Mouse (Mus musculus): ENCODE measurements at regions not wholly inside any gene's neighbourhood (a gene's known extent, or its start where the extent isn't known, plus 50 kb on each side); places are given as distances from the start of the nearest gene placed in this dataset.
A peak's percentile ranks its signal among the peaks of the same experiment; 100 is the strongest.

DNA sequence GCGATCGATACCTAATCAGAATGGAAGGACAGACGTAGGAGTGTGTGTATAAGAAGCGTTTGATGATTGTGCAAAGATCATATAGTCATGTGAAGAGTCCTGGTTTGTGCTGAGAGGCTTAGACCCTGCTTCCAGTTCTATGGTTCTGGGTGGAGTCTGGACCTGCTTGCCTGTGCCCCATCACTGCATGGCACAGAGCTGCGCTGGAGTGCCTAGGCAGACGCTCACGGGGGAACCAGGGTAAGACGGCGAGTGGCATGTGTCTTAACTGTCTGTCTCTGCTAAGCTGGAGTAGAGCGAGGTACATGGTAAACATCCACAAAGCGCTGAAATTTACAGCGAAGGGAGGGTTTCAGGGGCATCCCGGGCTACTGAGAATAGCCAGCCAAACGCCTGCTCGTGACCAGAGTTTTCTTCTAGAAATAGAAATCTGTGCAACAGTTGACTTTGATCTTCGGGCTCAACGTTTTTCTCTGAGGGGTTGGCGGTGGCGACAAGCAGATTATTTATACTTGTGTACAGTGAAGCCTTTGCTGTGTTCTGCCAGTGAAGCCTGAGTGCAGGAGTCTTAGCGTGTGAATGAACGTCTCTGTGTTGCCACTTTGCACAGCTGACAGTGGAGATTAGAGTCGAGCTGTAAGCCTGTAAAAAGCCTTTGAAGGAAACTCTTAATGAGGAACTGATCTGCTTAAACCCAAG lies 251.9 kb downstream of the Foxo1 start:
- Histone ChIP-seq H3K9me3 (replicated peaks; ENCODE audit: control insufficient read depth, low read length) (no peaks in the 10 kb centered on the region), H3K9ac (ENCODE audit: low read depth, low read length) (no peak overlapping the region), H3K27ac (ENCODE audit: low read length) (no peak overlapping the region), H3K4me2 (ENCODE audit: low read depth, low read length) (no peak overlapping the region), H3K4me3 (ENCODE audit: low read depth, low read length) (no peak overlapping the region), H3K36me3 (ENCODE audit: control insufficient read depth, insufficient read depth) (no peaks in the 10 kb centered on the region), H3K27me3 (ENCODE audit: control insufficient read depth, insufficient read depth, low read depth, low read length) (no peaks in the 10 kb centered on the region), H3K4me1 (ENCODE audit: control insufficient read depth, low read depth, low read length) (no peaks in the 10 kb centered on the region)
- WGBS (ENCODE audit: insufficient replicate concordance) = 64% methylated on average over 22 of the region's 22 CpGs
- no peak for ATAC-seq (ENCODE audit: low read depth)

DNA sequence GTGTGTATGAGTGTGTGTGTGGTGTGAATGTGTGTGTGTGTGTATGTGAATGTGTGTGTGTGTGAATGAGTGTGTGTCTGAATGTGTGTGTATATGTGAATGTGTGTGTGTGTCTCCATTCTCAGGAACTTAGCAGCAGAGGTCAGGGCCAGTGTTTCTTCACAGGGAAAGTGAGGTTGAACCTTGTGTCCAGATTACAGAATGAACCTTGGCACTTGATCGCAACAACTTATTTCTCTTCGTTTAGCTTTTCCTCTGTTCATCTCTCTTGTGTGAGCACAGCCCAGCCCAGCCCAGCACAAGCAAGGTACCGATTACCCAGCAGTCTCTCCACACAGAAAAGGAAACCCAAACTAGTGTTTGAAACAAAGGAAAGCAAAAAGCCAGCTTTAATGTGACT lies 249.7 kb downstream of the Foxo1 start:
- no peak overlapping the region for H3K27ac ChIP-seq (ENCODE audit: low read length)
- no peak overlapping the region for H3K4me2 ChIP-seq (ENCODE audit: low read depth, low read length)
- no peak for ATAC-seq (ENCODE audit: low read depth)
- 57% methylated on average over 3 of the region's 3 CpGs for WGBS (ENCODE audit: insufficient replicate concordance)
- no peaks in the 10 kb centered on the region for H3K36me3 ChIP-seq (ENCODE audit: control insufficient read depth, insufficient read depth)
- H3K27me3 ChIP-seq (ENCODE audit: control insufficient read depth, insufficient read depth, low read depth, low read length) = no peaks in the 10 kb centered on the region
- no peak overlapping the region for H3K9ac ChIP-seq (ENCODE audit: low read depth, low read length)
- H3K4me3 ChIP-seq (ENCODE audit: low read depth, low read length) = no peak overlapping the region
- no peaks in the 10 kb centered on the region for H3K9me3 ChIP-seq (replicated peaks; ENCODE audit: control insufficient read depth, low read length)
- H3K4me1 ChIP-seq (ENCODE audit: control insufficient read depth, low read depth, low read length) = no peaks in the 10 kb centered on the region

DNA sequence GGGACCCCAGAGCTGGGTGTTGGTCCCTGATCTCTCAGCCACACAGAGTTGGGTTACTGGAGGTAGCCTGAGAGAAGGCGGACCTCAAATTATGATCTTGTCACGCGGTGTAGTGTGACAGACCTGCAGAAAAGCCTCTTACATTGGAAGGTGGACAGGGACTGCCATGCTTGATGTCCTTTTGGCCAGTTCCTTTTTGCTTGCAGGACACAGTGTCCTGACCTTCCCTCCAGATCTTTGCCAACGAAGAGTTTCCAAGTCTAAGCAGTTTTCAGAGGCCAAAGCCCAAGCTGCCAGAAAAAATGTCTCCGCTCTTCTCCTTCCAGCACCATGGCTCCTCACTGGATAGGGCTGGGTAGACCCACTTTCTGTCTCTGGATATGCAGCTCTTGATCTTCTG lies 248.6 kb downstream of the Foxo1 start:
- Histone ChIP-seq H3K27me3 (ENCODE audit: control insufficient read depth, insufficient read depth, low read depth, low read length) (no peaks in the 10 kb centered on the region), H3K4me2 (ENCODE audit: low read depth, low read length) (no peak overlapping the region), H3K9me3 (replicated peaks; ENCODE audit: control insufficient read depth, low read length) (no peaks in the 10 kb centered on the region), H3K4me1 (ENCODE audit: control insufficient read depth, low read depth, low read length) (no peaks in the 10 kb centered on the region), H3K4me3 (ENCODE audit: low read depth, low read length) (no peak overlapping the region), H3K9ac (ENCODE audit: low read depth, low read length) (no peak overlapping the region), H3K27ac (ENCODE audit: low read length) (no peak overlapping the region), H3K36me3 (ENCODE audit: control insufficient read depth, insufficient read depth) (no peaks in the 10 kb centered on the region)
- 73% methylated on average over 5 of the region's 5 CpGs for WGBS (ENCODE audit: insufficient replicate concordance)
- ATAC-seq (ENCODE audit: low read depth) = no peak

DNA sequence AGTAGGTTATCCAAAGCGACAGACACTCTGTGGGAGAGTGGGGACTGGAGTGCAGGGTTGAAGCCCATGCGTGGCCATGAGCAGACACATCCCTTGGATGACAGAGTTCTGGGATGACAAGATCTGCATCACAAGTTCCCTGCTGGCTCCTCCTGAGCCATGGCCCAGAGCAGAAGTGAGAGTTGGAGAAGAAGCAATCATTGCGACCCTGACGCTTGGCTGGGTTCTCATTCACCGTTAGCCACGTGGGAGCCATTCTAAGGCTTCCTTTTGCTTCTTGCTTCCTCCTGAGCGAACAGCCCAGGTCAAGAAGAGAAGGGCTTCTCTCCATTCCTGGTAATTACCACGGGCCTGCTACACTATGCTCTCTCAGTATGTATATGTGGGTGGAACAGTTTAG lies 244.6 kb downstream of the Foxo1 start:
- H3K4me2 ChIP-seq (ENCODE audit: low read depth, low read length) = no peak overlapping the region
- H3K27ac ChIP-seq (ENCODE audit: low read length) = no peak overlapping the region
- WGBS (ENCODE audit: insufficient replicate concordance) = 55% methylated on average over 8 of the region's 8 CpGs
- no peaks in the 10 kb centered on the region for H3K36me3 ChIP-seq (ENCODE audit: control insufficient read depth, insufficient read depth)
- no peak overlapping the region for H3K4me3 ChIP-seq (ENCODE audit: low read depth, low read length)
- ATAC-seq (ENCODE audit: low read depth) = no peak
- H3K4me1 ChIP-seq (ENCODE audit: control insufficient read depth, low read depth, low read length) = no peaks in the 10 kb centered on the region
- H3K27me3 ChIP-seq (ENCODE audit: control insufficient read depth, insufficient read depth, low read depth, low read length) = no peaks in the 10 kb centered on the region
- H3K9ac ChIP-seq (ENCODE audit: low read depth, low read length) = no peak overlapping the region
- no peaks in the 10 kb centered on the region for H3K9me3 ChIP-seq (replicated peaks; ENCODE audit: control insufficient read depth, low read length)

DNA sequence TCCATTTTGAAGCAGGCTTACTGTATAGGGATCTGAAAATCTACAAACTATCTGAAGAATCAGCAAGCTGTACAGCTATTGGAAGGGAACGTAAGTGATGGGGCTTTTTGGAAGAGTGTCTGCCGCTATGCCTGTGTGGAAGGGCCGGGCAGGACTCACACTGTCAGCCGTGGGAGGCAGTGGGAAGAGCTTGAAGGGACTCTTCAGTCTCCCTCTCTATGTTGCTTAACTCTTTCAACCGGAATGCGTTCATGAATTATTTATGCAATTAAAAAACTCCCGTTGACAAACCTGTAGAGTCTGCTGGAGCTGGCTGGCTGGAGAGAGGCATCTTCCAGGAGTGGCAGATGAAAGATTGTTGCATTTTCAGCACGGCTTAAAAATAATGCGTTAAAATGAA lies 243.4 kb downstream of the Foxo1 start:
- no peak for ATAC-seq (ENCODE audit: low read depth)
- H3K4me3 ChIP-seq (ENCODE audit: low read depth, low read length) = no peak overlapping the region
- H3K27me3 ChIP-seq (ENCODE audit: control insufficient read depth, insufficient read depth, low read depth, low read length) = no peaks in the 10 kb centered on the region
- no peaks in the 10 kb centered on the region for H3K36me3 ChIP-seq (ENCODE audit: control insufficient read depth, insufficient read depth)
- 70% methylated on average over 9 of the region's 9 CpGs for WGBS (ENCODE audit: insufficient replicate concordance)
- H3K9me3 ChIP-seq (replicated peaks; ENCODE audit: control insufficient read depth, low read length) = no peaks in the 10 kb centered on the region
- H3K27ac ChIP-seq (ENCODE audit: low read length) = no peak overlapping the region
- H3K9ac ChIP-seq (ENCODE audit: low read depth, low read length) = no peak overlapping the region
- H3K4me1 ChIP-seq (ENCODE audit: control insufficient read depth, low read depth, low read length) = no peaks in the 10 kb centered on the region
- H3K4me2 ChIP-seq (ENCODE audit: low read depth, low read length) = no peak overlapping the region

DNA sequence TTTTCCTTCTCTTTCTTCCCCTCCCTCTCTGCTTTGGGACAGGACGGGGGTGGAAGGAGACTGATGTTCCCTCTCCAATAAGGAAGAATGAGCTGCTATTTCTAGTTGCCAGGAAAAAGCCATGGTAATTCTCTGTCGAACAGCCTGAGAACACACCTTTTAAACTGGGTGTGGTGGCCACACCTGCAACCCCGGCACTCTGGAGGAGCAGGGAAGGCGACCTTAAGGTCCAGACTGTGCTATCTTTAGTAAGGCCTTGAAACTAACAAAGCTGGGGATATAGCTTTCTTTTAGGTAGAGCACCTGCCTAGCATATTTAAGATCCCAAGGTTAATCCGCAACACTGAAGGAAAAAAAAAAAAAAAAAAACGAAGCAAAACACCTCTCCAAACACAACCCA lies 242.7 kb downstream of the Foxo1 start:
- Histone ChIP-seq H3K36me3 (ENCODE audit: control insufficient read depth, insufficient read depth) (no peaks in the 10 kb centered on the region), H3K4me3 (ENCODE audit: low read depth, low read length) (no peak overlapping the region), H3K4me1 (ENCODE audit: control insufficient read depth, low read depth, low read length) (no peaks in the 10 kb centered on the region), H3K4me2 (ENCODE audit: low read depth, low read length) (no peak overlapping the region), H3K27me3 (ENCODE audit: control insufficient read depth, insufficient read depth, low read depth, low read length) (no peaks in the 10 kb centered on the region), H3K27ac (ENCODE audit: low read length) (no peak overlapping the region), H3K9ac (ENCODE audit: low read depth, low read length) (no peak overlapping the region), H3K9me3 (replicated peaks; ENCODE audit: control insufficient read depth, low read length) (no peaks in the 10 kb centered on the region)
- 65% methylated on average over 6 of the region's 6 CpGs for WGBS (ENCODE audit: insufficient replicate concordance)
- no peak for ATAC-seq (ENCODE audit: low read depth)

DNA sequence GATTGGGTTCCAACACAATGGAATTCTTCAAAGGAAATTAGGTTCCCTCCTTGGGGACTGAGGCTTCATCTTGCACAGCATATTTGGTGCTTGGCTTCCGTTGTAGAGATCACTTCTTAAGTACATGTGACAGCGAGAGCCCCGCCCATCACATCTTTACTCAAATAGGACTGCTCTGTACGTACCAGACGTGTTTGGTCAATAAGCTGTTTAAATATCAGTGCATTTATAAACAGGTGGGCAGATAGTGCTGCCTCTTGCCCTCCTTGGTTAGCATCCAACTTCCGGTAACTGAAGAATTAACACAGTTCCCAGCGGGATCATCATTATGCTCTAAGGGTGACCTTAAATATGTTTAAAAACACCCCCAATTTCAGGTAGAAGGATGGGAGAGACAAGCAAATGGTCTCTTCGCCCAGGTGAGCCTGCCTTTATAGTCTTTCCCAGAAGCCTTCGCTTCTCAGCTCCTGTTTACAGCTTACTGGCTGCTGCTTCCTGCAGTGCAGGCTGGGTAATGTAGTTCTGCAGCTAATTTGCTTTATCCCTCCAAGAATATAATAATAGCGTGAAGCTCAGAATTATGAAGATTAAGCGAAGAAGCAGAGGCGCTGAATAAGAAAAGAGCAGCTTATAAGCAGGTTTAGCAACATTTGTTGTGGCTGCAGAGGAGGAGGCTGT lies 242.1 kb downstream of the Foxo1 start:
- no peak overlapping the region for H3K9ac ChIP-seq (ENCODE audit: low read depth, low read length)
- 52% methylated on average over 12 of the region's 12 CpGs for WGBS (ENCODE audit: insufficient replicate concordance)
- no peak overlapping the region for H3K4me3 ChIP-seq (ENCODE audit: low read depth, low read length)

DNA sequence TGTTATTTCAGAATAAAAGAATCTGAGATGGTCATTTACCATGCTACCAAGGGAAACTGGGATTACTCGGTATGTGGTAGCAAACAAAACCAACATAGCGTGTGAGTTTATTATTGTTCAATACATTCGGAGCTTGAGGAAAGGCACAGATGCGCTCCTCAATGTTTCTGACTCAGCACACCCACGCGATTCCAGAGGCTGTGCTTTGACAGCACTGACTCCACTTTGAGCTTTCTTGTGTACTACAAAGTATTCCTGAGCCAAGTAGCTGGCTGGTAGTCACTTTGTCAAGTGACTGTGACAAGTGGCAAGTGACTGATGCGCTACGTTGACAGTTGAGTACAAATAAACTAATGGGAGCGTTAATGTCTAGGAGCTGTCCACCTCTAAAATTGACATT lies 235.8 kb downstream of the Foxo1 start:
- no peak overlapping the region for H3K4me2 ChIP-seq (ENCODE audit: low read depth, low read length)
- H3K27ac ChIP-seq (ENCODE audit: low read length) = no peak overlapping the region
- H3K9me3 ChIP-seq (replicated peaks; ENCODE audit: control insufficient read depth, low read length) = no peaks in the 10 kb centered on the region
- H3K36me3 ChIP-seq (ENCODE audit: control insufficient read depth, insufficient read depth) = no peaks in the 10 kb centered on the region
- no peaks in the 10 kb centered on the region for H3K27me3 ChIP-seq (ENCODE audit: control insufficient read depth, insufficient read depth, low read depth, low read length)
- no peak overlapping the region for H3K4me3 ChIP-seq (ENCODE audit: low read depth, low read length)
- 71% methylated on average over 9 of the region's 9 CpGs for WGBS (ENCODE audit: insufficient replicate concordance)
- H3K4me1 ChIP-seq (ENCODE audit: control insufficient read depth, low read depth, low read length) = no peaks in the 10 kb centered on the region; the same call in 1 of the 2 replicates
- no peak for ATAC-seq (ENCODE audit: low read depth)
- H3K9ac ChIP-seq (ENCODE audit: low read depth, low read length) = no peak overlapping the region

More for the DNA sequence above, 242.1 kb downstream of the Foxo1 start:
- H3K27ac ChIP-seq (ENCODE audit: low read length) = no peak overlapping the region
- no peaks in the 10 kb centered on the region for H3K36me3 ChIP-seq (ENCODE audit: control insufficient read depth, insufficient read depth)
- H3K4me1 ChIP-seq (ENCODE audit: control insufficient read depth, low read depth, low read length) = no peaks in the 10 kb centered on the region
- H3K9me3 ChIP-seq (replicated peaks; ENCODE audit: control insufficient read depth, low read length) = no peaks in the 10 kb centered on the region
- H3K4me2 ChIP-seq (ENCODE audit: low read depth, low read length) = no peak overlapping the region
- no peak for ATAC-seq (ENCODE audit: low read depth)
- no peaks in the 10 kb centered on the region for H3K27me3 ChIP-seq (ENCODE audit: control insufficient read depth, insufficient read depth, low read depth, low read length)

DNA sequence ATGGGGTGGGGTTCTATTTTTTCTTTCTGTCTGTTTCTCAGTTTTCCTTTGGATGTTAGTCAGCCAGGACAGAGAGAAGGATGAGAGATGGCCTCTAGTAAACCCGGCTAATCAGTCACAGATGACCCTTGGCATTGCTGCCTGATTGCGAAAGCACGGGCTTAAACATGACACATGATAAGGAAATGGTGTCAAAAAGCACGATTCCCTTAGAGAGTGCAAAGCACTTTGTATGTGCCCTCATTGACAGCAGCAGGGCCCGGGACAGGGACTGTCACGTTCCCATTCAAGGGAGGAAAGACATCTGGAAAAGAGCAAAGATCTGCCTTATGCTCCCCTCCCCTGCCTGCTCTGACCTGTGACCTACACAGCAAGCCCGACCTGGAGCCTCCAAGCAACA lies 234.1 kb downstream of the Foxo1 start:
- Histone ChIP-seq H3K27me3 (ENCODE audit: control insufficient read depth, insufficient read depth, low read depth, low read length) (no peaks in the 10 kb centered on the region), H3K4me3 (ENCODE audit: low read depth, low read length) (no peak overlapping the region), H3K36me3 (ENCODE audit: control insufficient read depth, insufficient read depth) (no peaks in the 10 kb centered on the region), H3K27ac (ENCODE audit: low read length) (peak overlapping the region; percentile 59), H3K4me2 (ENCODE audit: low read depth, low read length) (no peak overlapping the region), H3K9me3 (replicated peaks; ENCODE audit: control insufficient read depth, low read length) (no peaks in the 10 kb centered on the region), H3K4me1 (ENCODE audit: control insufficient read depth, low read depth, low read length) (no peaks in the 10 kb centered on the region; the same call in 1 of the 2 replicates), H3K9ac (ENCODE audit: low read depth, low read length) (no peak overlapping the region)
- peak; percentile 93 for ATAC-seq (ENCODE audit: low read depth)
- WGBS (ENCODE audit: insufficient replicate concordance) = 38% methylated on average over 7 of the region's 7 CpGs
